Mouse (Mus musculus) embryo, embryonic 10 days (tissue): Measurements from ENCODE around the gene Dnaaf3.
A peak's percentile ranks its signal among the peaks of the same experiment; 100 is the strongest.

Source experiments
- DNase-seq: peaks from one replicate; pipeline ENCODE4 v3.0.0-alpha.2; 2015; ENCODE audit warnings: low spot score

The Dnaaf3 gene

DNA sequence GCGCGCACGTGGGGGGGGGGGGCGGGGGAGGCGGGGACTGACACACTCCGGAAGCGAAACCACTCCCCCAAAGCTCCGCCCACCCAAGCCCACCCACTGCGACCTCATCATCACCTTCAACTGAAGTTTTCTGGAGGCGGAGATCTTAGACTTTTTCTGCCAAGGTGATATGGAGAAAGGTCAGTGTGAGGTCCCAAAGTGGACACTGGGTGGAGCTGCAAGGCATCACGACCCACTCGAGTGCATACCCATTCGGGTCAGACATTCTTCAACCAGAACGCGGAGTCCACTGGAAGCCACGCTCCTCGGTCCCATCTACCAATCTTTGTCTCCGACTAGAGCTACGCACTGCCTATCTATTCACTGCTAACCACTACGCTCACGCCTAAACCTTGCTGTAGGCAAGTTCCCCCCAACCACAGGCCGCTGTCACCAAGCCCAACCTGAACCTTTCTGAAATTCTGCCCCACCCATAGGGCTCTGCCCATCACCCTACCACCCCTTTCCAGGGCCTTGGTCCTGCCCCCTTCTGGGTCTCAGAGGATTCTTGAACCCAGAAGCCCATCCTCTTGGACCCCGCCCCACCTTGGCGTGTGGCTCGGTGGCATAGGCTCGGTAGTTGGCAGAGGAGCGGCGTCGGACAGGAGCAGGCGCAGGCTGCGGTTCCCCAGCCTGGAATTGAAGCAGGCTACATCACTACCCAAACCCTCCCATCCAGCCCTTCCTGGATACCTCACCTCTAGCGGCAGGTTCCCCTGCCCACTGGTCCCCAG lies 10.8 kb downstream of the Dnaaf3 start:
- DNase-seq = no peak

DNA sequence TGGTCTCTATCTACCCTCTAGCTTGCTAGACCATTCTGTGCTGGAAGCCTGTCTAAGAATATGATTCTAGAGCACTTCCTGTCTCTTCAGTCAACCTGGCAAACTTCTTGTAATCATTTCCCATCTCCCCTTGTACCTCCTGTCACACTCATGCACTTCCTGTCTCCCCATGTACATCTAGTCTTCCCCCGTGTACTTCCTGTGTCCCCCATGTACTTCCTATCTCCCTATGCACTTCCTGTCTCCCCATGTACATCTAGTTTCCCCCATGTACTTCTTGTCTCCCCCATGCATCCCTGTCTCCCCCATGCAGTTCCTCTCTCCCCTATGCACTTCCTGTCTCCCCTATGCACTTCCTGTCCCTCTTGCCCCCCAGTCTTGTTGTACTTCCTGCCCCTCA lies 13.8 kb downstream of the Dnaaf3 start:
- DNase-seq = no peak

DNA sequence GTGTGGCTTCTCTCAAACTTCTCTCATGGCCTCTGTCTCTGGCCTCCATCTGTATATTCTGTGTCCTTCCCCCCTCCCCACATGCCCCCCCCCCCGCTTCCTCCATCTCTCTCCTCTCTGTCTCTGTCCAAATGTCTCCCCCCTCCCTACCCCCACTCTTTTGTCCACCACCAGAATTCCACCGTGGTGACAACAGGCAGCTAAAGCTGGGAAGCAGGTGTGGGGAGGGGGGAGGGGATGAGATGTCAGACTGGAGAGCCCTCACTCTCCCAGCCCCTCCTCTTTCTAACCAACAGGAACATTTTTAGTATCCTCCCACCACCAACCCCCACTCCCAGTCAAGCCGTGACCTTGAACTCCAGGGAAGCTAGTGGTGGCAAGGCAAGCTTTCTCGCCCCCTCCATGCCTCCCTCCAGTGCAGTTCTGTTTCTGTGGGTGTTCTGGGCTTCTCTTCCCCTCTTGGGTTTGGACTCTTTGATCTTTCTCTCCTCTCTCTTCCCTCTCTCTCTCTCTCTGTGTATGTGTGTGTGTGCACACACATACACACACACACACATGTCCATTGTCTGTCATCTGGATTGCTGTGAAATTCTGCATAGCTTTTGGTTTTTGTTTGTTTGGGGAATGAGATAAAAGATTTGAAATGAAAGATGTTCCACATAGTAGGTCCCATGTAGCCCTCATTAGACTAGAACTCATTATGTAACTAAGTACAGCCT lies 15.8 kb downstream of the Dnaaf3 start, which contains the start of gene Tnnt1:
TSS of gene Tnnt1 (minus strand) at position 51 of the 719 bp plus-strand sequence.
- DNase-seq = peak; percentile 56

DNA sequence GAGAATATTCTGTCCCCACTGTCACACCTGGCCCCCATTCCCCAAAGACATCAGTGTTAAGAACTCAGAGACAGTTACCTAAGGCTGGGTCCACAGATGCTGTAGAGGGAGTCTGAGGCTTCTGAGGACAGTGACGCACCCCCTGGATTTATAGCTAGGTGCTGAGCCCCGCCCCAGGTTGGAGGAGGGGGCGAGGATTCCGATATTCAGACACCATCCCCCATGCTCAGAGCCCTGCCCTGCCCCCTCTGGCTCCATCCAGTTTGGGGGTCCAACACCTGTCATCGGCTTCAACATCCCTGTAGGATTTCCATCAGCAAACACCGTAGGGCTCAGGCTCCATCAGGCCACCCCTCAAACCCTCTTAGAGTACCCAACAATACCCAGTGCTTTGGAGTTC lies 16.4 kb downstream of the Dnaaf3 start:
- no peak for DNase-seq

DNA sequence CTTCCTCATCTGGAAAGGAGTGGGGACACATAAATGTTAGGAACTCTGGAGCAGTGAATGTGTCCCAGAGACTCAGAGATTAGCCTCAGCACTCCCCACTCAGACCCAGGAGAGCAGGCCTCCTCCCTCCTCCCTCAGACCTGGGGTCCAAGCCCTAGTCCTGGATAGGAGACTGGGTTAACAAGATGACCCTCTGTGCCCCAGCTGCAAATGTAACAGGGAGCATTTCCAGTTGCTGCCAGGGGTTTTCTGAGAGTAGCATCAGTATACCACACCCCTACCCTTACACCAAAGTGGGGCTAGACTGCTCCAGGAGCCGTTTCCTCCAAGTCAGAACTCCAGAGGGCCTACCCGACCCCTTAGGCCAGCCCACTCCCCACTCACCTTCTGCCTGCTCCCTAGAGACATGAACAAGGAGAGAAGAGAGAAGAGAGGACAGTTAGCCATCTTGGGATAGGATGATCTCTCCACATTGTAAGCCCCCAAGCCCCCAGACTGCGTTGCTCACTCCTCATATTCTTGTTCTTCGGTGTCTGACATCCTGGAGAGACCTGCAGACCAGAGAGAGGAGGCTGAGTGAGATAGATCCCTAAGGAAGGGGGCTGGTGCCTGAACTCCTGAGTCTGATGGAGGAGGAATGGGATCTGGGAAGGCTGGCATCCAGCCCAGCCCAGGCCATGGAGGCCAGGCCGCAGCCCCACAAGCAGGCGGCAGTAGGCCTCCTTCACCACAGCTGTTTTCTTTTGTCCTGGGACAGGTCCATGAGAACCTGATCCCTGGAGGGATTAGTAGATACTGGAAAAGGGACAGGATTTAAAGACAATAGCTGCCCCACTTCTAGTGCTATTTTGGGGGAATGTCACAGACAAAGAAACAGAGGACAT lies 18.2 kb downstream of the Dnaaf3 start:
- no peak for DNase-seq

DNA sequence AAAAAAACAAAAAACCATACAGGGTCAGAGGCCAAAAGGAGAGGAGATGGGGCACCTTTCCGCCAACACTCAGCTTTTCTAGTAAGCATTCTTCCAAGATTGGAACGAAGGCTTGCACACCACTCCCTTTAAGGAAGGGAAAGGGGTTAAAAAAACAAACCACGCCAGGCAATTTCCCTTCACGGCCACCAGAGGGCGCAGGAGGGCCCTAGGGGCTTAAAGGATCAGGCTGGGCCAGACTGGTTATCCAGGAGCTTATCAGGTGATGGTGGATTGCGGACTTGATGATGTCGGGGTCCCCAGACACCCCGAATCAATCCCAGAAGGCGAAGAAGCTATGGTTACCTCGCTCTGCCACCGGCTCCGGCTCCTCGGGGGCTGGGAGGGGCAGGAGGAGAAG lies 19.0 kb downstream of the Dnaaf3 start:
- DNase-seq = peak; percentile 60

DNA sequence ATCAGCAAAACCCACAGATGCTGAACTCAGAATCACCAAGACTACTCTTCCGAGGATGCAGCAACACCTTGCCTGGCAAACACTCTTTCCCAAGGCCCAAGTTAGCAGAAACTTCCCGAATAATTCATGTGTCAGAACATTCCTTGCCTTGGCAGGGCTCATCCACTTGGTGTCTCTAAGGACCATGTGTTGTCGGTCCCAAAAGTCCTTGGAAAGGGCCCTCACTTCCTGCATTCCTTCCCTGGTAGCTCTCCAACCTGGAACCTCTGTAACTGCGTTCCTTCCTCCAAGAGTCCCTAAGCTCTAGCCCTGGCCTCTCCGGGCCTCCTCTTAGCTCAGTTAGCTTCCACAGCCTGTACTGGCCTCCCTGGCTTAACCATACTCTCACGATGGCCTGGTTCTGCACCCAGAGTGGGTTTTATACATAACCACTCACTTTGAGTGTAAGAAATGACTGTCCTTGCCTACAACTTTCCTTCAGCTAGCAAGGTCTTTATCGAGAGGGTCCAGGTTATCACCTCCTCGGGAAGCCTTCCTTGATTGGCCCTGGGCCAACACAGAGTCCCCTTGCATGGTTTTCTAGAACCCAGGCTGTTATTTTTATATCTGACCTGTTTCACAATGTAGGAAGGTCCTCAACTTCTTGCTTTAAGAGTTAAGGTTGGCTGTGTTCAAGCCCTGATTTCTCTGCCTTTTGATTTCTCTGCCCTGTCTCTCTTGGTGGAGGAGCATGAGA lies 20.6 kb downstream of the Dnaaf3 start:
- no peak for DNase-seq

DNA sequence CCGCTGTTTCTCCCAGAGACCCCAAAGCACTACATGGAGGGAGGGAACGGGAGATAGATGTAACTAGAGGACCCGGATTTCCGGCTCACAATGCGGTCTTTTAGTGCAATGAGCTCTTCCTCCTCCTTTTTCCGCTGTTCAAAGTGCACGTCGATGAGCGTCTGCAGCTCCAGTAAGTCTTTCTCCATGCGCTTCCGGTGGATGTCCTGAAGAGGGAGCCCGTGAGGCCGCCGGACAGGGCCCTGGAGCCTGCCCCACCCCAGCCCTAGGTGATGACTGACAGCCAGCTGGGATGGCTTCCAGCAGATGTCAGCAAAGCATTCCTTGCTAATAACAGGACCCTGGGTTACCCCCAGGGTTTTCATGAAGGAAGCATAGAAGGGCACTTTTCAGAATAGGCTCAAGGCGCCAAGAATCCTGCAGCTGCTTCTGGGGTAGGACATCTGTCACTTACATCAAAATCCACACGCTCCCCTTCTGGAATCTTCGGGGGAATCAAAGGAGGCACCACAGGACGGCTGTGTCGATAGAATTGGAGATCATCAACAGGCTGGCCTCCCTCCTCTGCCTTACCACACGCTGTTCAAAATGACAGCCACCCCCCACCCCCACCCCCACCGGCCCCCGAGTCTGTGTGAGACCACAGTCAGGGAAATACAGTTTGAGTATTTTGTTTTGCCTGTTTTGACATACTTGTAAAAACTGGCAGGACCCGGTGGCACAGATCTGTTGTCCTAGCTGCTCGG lies 22.2 kb downstream of the Dnaaf3 start:
- DNase-seq = peak; percentile 83

DNA sequence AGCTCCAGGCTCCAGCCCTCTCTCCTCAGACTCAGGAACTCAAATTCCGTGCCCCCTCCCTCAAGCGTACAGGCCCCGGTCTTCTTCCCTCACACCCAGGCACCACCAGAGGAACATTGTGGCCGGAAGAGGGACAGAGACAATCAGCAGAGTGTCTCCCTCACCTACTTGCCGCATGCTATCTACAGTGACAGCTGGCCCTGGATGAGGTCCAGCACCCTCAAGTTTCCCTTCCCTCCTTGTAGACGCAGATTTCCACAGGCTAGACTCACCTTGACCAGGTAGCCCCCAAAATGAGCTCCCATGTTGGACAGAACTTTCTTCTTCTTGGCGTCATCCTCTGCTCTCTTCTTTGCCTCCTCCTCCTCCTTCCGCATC lies 23.5 kb downstream of the Dnaaf3 start:
- no peak for DNase-seq

DNA sequence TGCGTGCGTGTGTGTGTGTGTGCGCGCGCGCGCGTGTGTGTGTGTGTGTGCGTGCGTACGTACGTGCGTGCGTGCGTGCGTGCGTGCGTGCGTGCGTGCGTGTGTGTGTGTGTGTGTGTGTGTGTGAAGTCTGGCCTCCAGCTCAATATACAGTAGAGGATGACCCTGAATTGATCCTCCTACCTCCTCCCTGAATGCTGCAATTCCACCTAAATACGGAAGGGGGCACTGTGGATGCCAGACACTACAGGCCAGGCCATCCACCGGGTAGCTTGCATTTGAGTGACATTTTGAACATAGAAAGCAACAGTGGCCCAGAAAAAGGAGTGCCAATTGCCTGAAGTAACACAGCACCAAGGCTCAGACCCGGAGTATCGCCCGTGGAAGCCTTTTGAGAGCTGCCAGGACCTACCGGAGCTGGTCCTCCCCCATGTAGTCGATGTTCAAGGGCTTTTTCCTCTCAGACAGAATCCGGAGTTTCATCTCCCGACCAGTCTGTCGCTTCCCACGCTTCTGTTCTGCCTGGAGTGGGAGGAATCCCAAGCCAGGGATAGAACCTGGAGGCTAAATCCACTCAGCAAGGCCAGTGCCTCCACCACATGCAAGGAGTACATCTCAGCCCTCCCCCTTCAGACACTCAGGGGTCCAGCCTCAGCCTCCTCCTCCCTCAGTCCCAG lies 24.1 kb downstream of the Dnaaf3 start:
- DNase-seq = no peak

DNA sequence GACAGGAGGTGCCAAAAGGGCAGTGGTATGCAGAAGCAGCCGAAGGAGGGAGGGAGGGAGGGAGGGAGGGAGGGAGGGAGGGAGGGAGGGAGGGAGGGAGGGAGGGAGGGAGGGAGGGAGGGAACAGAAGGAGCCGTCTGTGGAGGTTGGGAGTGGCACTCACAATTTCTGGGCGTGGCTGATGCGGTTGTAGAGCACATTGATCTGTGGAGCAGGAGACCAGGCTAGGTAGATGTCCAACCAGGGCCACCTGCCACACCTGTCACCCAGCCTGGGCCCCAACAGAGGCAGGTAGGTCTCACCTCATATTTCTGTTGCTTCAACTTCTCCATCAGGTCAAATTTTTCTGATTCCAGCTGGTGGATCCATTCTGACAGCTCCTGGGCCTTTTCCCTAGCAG lies 25.0 kb downstream of the Dnaaf3 start:
- DNase-seq = no peak

DNA sequence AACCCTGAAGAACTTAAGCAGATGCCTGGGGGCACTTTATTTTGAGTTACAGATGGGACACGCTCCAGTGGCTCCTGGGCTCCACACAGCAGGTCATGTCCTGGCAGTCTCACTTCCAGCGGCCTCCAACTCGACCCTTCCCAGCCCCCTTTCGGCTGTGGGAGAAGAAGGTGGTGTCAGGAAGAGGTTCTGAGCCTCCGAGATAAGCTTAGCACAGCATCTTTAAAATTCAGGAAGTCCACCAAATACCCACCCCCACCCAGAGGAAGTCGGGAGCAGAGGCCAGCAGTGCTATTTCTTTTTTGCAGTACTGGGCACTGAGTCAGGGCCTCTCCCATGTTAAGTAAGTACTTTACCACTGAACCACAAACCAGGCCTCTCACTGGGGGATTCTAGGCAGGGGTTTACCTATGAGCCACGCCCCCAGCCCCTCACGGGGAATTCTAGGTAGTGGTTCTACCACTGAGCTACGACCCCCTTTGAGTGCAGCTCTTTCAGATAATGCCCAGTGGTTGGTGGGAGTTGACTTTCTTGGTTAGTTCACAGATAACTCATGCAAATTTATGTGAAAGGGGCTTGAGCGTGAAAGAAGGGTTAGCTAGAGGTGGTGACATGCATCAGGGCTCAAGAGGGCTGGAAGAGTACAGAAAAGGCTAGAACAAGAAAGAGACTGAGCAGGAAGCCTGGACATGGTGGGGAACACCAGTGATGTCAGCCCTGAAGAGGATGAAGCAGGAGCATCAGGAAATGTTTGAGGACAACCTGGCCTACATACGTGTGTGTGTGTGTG lies 27.4 kb downstream of the Dnaaf3 start:
- DNase-seq = no peak

DNA sequence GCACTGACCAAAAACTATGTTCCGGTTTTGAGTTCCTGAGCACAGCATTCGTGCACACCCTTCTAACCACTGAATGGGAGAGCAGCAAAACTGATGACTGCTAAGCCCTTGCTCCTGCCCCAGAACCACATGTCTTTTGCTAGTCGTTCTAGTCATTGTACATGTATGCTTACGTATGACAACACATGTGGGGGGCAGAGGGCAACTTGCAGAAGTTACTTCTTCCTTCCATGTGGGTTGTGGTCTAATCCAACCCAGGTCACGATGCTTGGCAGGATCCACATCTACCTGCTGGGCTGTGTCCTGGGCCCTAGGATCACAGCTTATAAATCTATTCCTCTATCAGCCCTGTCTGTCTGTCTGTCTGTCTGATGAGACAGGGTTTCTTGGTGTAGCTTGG lies 28.4 kb downstream of the Dnaaf3 start:
- DNase-seq = no peak

DNA sequence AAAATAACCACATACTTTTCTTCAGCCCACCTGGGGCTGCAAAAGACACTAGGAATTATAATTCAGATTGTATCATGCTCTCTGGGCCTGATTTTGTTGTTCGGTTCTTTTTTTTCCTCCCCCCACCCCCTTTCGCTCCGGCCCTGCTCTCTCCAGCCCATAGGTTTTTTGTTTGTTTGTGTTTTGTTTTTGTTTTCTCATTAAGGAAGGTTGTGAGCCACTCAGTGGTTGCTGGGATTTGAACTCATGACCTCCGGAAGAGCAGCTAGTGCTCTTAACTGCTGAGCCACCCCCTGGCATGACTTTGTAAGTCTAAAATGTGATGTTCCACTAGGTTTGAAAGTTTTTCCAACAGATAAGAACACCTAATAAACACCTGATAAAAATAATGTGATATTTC lies 29.2 kb downstream of the Dnaaf3 start:
- DNase-seq = no peak

DNA sequence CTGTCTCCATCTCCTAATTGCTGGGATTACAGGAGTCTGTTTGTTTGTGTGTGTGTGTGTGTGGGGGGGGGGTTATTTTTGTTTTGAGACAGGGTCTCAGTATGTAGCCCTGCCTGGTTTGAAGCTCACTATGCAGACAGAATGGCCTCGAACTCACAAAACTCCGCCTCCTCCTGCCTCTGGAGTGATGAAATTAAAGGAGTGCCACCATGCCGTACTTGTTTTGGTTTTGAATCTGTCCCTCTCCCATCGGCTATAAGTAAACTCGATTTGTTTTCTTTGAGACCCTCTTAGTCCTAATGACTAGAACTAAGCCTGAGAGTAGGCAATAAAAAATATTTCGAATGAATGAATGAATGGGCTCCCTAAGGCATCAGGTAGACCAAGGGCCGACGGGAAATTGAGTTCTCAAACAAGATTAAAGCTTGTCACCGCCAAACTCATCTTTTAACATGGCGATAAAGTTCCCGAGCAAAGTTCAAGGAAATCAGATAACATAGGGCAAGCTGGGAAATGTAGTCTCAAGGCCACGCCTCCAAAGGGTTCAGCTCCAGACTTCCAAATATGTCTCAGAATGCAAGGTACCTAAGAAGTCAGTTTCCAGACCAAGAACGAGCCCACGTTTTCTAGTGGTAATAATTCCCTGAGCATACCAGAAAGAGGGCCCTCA lies 29.7 kb downstream of the Dnaaf3 start:
- peak; percentile 78 for DNase-seq

DNA sequence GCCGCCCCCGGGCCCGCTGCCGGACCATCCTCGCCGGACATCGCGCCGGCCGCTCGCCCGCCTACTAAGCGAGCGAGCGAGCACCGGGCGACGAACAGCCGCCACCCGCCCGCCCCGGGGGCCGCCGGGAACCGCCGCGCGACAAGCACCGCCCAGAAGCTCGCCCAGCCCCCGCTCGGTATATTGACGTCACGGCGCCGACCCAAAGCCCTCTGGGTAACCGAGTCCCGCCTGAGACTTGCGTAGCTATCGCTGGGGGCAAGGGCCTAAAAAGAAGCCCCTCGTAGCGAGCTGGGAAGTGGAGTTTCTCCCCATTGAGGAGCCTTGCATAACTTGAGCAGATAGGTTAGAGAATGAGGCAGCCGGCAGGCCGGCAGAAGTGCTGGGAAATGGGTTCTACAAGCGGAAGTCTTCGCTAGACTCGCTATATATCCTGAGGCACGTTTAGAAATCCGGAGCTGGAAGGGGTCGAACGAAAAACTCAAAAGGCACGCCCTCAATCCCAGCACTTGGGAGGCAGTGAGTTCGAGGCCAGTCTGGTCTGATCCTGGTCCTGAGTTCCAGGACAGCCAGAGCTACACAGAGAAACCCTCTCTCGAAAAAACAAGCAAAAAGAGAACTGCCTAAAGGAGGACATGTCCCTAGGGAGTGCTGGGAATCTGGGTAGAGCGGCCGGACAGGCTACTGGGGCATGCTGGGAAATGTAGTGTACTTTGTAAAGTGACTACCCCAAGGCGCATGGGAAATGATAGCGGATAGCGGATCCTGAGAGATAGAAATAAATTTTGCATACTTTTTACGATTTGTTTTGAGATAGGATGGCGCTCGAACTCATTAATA lies 30.5 kb downstream of the Dnaaf3 start, which contains the start of gene Ppp1r12c:
TSS of gene Ppp1r12c (minus strand) at position 123 of the 840 bp plus-strand sequence.
- DNase-seq = peak; percentile 94

DNA sequence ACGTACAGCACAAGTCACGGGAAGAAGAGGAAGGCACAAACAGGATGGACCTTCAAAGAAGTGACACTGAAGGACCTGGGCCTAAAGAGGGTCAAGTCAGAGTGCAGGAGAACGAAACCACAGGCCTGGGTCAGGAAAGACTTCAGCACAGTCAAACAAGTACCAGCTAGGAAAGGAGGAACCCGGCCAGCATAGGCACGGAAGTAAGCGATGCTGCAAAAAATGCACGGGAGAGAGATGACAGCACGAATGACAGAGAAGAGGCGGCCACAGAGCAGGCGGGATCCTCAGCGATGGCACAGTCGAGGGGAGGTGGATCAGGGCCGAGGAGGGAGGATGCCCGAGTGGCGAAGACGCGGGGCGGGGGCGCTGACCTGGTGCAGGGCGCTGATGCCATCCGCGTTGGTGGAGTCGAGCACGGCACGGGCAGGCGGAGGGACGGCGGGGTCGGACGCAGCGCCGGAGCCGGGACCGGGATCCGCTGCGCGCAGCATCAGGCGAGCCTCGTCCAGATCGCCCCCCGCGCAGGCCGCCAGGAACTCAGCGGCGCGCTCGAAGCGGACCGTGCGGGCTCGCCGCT lies 31.3 kb downstream of the Dnaaf3 start:
- peak; percentile 38 for DNase-seq

DNA sequence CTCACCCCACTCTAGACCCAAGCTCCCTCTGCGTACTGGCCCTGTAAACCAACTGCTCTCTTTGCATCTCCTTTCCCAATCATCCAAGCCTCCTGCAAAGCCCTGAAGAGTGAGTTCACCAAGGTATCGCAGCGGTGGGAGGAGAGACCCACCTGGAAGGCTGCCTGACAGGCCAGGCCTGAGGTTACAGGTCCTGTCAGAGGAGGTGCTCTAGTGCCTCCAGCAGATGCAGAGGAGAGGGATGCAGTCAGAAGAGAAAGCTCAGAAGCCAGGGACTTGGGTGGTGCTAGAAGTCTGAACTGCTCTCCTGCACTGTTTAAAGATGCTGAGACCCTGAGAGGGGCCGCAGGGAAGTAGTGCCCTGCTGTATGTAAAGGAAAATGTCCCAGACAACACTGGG lies 33.2 kb downstream of the Dnaaf3 start:
- DNase-seq = no peak
